In the genomic region with DNA sequence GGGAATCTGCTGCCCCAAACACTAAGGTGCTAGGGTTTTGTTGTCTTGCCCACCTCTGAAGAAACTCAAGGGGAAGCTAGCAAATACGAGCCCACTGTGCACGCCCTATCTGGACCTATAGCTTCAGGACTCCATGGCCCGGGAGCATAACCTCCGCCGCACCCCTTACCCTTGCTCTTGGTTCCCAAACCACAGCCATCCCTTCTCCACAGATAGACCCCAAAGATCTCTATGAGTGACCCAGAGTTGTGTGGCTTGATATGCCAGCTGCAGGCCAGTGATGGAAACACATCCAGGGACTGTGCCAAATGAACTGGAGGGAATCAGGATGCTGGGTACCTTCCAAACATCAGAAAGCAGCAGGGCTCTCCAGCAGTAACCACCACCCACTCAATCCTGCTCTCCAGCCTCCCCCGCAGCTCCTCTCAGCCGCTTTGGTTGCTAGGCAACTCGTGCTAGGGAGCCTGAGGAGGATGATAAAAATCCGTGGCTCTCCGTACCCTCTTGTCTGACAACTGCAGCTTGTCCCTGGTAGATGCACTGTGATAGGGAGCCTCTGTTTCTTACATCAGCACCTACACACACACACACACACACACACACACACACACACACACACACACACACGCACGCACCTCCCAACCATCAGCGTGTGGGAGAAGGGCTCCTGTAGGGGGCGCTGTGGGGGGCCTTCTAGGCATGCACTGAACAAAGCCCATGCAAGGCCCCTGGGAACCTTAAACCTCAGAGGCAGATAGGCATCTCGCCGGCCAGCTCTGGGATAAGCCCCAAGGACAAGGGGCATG, we compare ENCODE assay signal across 8 mouse cellular contexts. TPM values are rescaled to one million over a fixed set of nuclear protein-coding genes. Genes with fewer than 3 reads are reported as not detected.
A peak's percentile ranks its signal among the peaks of the same experiment; 100 is the strongest.
DNase-seq lines count a peak whose midpoint lies in the region; ATAC-seq and TF ChIP-seq lines count a peak whose summit lies in the region.

No protein-coding gene starts in this region.

- no peaks in the 10 kb centered on the region for H3K9me3 ChIP-seq in intestine, postnatal 0 days (ENCODE audit: control insufficient read depth)
- no peaks in the 10 kb centered on the region for H3K9me3 ChIP-seq in intestine, embryonic 15.5 days
- no peaks in the 10 kb centered on the region for H3K9me3 ChIP-seq in forebrain, embryonic 11.5 days (ENCODE audit: control insufficient read depth, low read length)
- H3K9me3 ChIP-seq in midbrain, embryonic 10.5 days (replicated peaks), result no peaks in the 10 kb centered on the region

- no peaks in the 10 kb centered on the region for H3K27me3 ChIP-seq in intestine, postnatal 0 days (replicated peaks; ENCODE audit: control insufficient read depth, insufficient read depth, low read length)
- no peaks in the 10 kb centered on the region for H3K27me3 ChIP-seq in intestine, embryonic 15.5 days (replicated peaks)
- H3K27me3 ChIP-seq in forebrain, embryonic 11.5 days (ENCODE audit: control insufficient read depth, insufficient read depth, low read length), result no peaks in the 10 kb centered on the region
- H3K27me3 ChIP-seq in midbrain, embryonic 10.5 days (ENCODE audit: low read depth, poor library complexity, severe bottlenecking), result no peaks in the 10 kb centered on the region

- H3K4me2 ChIP-seq in intestine, postnatal 0 days (replicated peaks; ENCODE audit: low read depth), result no peak overlapping the region
- no peak overlapping the region for H3K4me2 ChIP-seq in intestine, embryonic 15.5 days (replicated peaks)
- H3K4me2 ChIP-seq in forebrain, embryonic 11.5 days (ENCODE audit: low read depth, low read length, severe bottlenecking), result no peak overlapping the region

- peak; percentile 80 for DNase-seq in ZHBTc4 (ENCODE audit: low read depth, low spot score)
- peak; percentile 77 for DNase-seq in forebrain, embryonic 11.5 days (ENCODE audit: low spot score)
- DNase-seq in layer of hippocampus, adult 9-11 months, result peak; percentile 92
- peak; percentile 72 for DNase-seq in midbrain, embryonic 10.5 days (ENCODE audit: low spot score)
- peak; percentile 88 for DNase-seq in right cerebral cortex, postnatal 4 days
- DNase-seq in gastrocnemius, adult 18-20 months (ENCODE audit: low spot score), result no peak

- H3K4me3 ChIP-seq in intestine, postnatal 0 days (ENCODE audit: low read depth, low read length), result no peak overlapping the region
- no peak overlapping the region for H3K4me3 ChIP-seq in intestine, embryonic 15.5 days (replicated peaks)
- no peak overlapping the region for H3K4me3 ChIP-seq in forebrain, embryonic 11.5 days (ENCODE audit: low read depth, low read length)
- peak overlapping the region; percentile 32 for H3K4me3 ChIP-seq in midbrain, embryonic 10.5 days

- H3K4me1 ChIP-seq in intestine, postnatal 0 days (replicated peaks; ENCODE audit: control insufficient read depth, insufficient read depth, low read length), result no peaks in the 10 kb centered on the region
- no peaks in the 10 kb centered on the region for H3K4me1 ChIP-seq in intestine, embryonic 15.5 days (replicated peaks)
- no peaks in the 10 kb centered on the region; the same call in 1 of the 2 replicates for H3K4me1 ChIP-seq in forebrain, embryonic 11.5 days (replicated peaks; ENCODE audit: control insufficient read depth, insufficient read depth, low read length)
- H3K4me1 ChIP-seq in midbrain, embryonic 10.5 days, result peaks cover 28% of the 10 kb centered on the region

- H3K9ac ChIP-seq in intestine, postnatal 0 days (ENCODE audit: low read depth, low read length), result no peak overlapping the region
- no peak overlapping the region for H3K9ac ChIP-seq in intestine, embryonic 15.5 days
- peak overlapping the region; percentile 27; the same call in 1 of the 2 replicates for H3K9ac ChIP-seq in forebrain, embryonic 11.5 days (ENCODE audit: low read length)

- TF ChIP-seq CTCF in intestine, postnatal 0 days (IDR thresholded peaks at IDR 0.05; ENCODE audit: low read depth), result peak; percentile 49

- no peaks in the 10 kb centered on the region for H3K36me3 ChIP-seq in intestine, postnatal 0 days (ENCODE audit: control insufficient read depth, insufficient read depth)
- no peaks in the 10 kb centered on the region for H3K36me3 ChIP-seq in intestine, embryonic 15.5 days
- H3K36me3 ChIP-seq in forebrain, embryonic 11.5 days (ENCODE audit: control insufficient read depth, insufficient read depth, low read length), result no peaks in the 10 kb centered on the region
- no peaks in the 10 kb centered on the region for H3K36me3 ChIP-seq in midbrain, embryonic 10.5 days

- no peak for ATAC-seq in intestine, postnatal 0 days
- no peak for ATAC-seq in intestine, embryonic 15.5 days
- no peak for ATAC-seq in forebrain, embryonic 11.5 days (replicated peaks; ENCODE audit: low FRiP score)

- WGBS in intestine, postnatal 0 days, result 42% methylated on average over 16 of the region's 16 CpGs
- WGBS in intestine, embryonic 15.5 days, result 47% methylated on average over 16 of the region's 16 CpGs
- WGBS in forebrain, embryonic 11.5 days, result 36% methylated on average over 16 of the region's 16 CpGs
- 34% methylated on average over 16 of the region's 16 CpGs for WGBS in midbrain, embryonic 10.5 days

- no peak overlapping the region for H3K27ac ChIP-seq in intestine, postnatal 0 days (ENCODE audit: low read depth, low read length)
- H3K27ac ChIP-seq in intestine, embryonic 15.5 days, result no peak overlapping the region
- no peak overlapping the region for H3K27ac ChIP-seq in forebrain, embryonic 11.5 days (ENCODE audit: low read depth, low read length)
- H3K27ac ChIP-seq in midbrain, embryonic 10.5 days (replicated peaks), result peak overlapping the region; percentile 58

RNA-seq across cellular contexts. Expression of a gene that starts 28.6 kb away (rescaled TPM):
- polyA plus RNA-seq in intestine, postnatal 0 days (2015; fragmentation: Nextera tagmentation; extraction: Ambion mirVana), result 8.9 and 9.2 TPM in 2 replicates
- 16.2 and 16.7 TPM in 2 replicates for polyA plus RNA-seq in intestine, embryonic 15.5 days (2015; fragmentation: Nextera tagmentation; extraction: Ambion mirVana)
- polyA plus RNA-seq in forebrain, embryonic 11.5 days (2014; fragmentation: Nextera tagmentation; extraction: Ambion mirVana), result 55.0 and 58.3 TPM in 2 replicates
- polyA plus RNA-seq in midbrain, embryonic 10.5 days (2016; fragmentation: Nextera tagmentation; extraction: Ambion mirVana), result 34.5 and 41.0 TPM in 2 replicates
- total RNA-seq in gastrocnemius, adult 18-20 months (2021), result 10 to 100 TPM; 11.4 to 12.5 TPM

RNA-seq across cellular contexts. Expression of a gene that starts 55.4 kb away (rescaled TPM):
- polyA plus RNA-seq in intestine, postnatal 0 days (2015; fragmentation: Nextera tagmentation; extraction: Ambion mirVana), result 60.3 and 63.3 TPM in 2 replicates
- 29.6 and 30.6 TPM in 2 replicates for polyA plus RNA-seq in intestine, embryonic 15.5 days (2015; fragmentation: Nextera tagmentation; extraction: Ambion mirVana)
- polyA plus RNA-seq in forebrain, embryonic 11.5 days (2014; fragmentation: Nextera tagmentation; extraction: Ambion mirVana), result 14.5 and 17.8 TPM in 2 replicates
- polyA plus RNA-seq in midbrain, embryonic 10.5 days (2016; fragmentation: Nextera tagmentation; extraction: Ambion mirVana), result 10.2 and 13.3 TPM in 2 replicates
- total RNA-seq in gastrocnemius, adult 18-20 months (2021), result 10 to 100 TPM; 18.9 to 20.1 TPM
